Mouse (Mus musculus): ENCODE measurements around the gene Ankrd22.
"Not testable (repeated sequence)": the region's sequence is repeated elsewhere in the genome, so short reads cannot be mapped to it uniquely, and the experiment has no call there.

The Ankrd22 gene

DNA sequence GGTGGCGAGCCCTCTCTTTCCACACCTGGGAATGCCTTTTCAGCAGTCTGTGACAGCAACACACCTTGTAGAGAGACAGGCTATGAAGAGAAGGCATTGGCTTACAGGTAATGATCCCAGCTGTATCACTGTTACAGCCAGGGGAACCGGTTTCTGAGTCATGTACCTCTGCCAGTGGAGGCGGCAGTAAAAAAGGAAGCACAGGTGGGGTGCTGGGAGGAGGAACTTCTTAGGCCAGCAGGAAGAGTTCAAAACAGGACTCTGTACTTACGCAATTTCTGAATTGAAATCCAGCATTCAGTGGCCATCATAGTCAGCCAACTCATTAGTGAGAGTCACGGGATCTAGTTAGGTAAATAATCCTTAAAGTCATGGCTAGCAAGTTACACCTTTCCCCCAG lies at the start of gene Ankrd22:
Gene Ankrd22 (minus strand): TSS at position 163 of the 400 bp plus-strand sequence.
- no peak for DNase-seq (ENCODE audit: low read depth, low spot score)

DNA sequence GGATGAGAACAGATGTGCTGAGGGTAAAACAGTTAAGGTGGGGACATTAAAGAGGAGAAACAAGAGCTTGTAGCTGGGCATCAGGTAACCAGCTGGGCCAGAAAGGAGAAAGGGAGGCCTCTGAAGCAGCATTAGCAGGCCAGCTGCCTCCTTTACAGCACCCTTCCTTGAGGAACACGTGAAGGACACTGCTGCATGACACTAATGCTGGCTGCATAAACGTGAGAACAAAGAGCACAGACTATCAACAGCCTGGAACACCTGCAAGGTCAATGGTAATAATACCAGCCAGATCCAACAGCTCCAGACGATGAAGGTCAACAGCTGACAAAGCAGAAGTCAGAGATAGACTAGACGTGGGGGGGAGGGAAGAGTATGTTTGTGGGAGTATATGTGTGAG lies 48.3 kb upstream of the Ankrd22 start:
- no peak for DNase-seq (ENCODE audit: low read depth, low spot score)

DNA sequence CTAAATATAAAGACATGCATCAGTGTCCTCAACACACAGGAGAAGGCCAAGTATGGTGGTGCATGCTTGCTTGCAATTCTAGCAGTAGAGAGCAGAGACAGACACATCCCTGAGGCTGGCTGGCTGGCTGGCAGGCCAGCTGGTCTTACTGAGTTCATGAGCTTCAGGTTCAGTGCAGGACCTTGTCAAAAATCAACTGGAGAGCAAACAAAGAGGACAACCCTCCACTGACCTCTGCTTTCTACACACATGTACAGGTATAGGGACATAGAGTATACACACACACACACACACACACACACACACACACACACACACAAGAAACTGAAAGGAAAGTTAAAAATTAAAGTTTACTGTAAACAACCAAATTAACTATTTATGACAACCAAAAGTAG lies 47.4 kb upstream of the Ankrd22 start:
- DNase-seq (ENCODE audit: low read depth, low spot score): no peak

DNA sequence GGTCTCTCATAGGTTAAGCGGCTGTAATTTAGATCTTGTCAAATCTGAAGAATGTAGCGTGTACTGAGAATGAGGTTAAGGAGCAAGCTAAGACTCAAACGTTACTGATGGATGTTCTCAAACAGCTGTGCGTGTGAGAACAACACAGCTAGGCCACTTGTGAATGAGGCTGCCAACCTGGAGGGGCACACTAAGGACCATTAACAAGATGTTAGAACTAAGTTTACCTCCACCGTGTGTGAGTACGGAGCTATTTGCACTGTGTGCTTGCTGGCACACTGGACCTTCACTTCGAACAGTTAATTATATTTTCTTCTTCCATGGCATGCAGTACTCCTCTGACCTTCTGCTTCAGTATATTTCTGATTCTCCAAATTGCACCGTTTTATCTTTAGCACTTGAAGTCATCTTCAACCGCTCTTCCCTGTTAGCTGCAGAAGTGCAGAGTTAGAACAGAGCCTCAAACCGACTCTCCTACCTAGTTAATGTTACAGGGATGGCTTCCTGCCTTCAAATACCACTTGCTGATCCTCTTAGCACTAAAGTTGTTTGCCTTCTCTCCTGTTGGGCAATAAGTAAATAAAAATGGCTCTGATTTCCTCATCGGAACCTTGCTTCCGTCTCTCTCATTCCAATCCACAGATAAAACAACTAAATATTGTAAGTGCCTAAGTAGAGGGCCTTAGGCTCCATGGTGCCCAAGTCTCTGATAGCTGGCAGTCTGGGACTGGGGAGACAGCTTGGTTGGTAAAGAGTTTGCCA lies 46.8 kb upstream of the Ankrd22 start:
- DNase-seq (ENCODE audit: low read depth, low spot score): no peak

DNA sequence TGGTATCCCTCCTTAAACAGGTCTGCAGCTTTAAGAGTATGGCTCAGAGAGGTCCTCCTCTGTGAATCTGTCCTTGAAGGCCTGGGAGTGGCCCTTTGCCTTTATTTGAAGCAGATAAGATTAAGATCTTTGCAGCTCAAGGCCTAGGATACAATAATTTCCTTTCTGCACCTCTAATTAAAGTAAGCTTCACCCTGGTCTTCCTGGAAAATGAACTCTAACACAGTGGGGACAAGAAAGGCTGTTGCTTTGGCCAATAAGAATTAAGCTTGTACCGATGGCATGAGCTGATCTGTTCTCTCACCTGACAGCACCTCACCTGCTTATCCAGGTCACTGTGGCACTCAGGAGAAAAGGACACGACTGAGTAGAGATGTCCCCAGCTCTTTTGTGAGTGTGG lies 45.0 kb upstream of the Ankrd22 start:
- no peak for DNase-seq (ENCODE audit: low read depth, low spot score)

DNA sequence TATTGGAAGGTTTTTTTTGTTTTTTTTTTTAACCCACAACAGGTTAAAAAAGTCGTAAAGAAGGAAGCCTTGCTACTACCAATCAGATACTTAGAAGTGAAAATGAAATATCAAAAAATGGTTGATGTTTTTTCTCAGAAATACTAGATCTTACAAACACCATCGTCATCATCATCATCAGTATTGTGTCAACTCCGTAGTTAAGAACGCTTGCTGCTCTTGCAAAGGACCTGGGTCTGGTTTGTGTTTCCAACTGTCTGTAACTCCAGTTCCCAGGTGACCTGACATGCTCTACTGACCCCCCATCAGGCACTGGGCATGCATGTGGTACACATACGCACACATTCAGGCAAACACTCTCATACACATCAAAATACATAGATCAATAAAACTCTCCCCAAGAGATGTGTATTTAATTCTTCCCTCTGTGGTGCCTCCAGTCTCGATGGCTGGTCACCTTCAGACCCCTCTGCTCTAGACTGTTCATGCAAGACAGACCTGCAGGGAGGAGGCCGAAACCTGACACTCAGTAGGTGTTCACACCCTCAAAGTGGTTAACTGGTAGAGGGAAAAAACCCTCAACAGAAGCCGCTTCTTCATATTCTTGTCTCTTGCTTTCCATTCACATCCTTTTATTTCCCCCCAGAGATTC lies 44.2 kb upstream of the Ankrd22 start:
- DNase-seq (ENCODE audit: low read depth, low spot score): no peak

DNA sequence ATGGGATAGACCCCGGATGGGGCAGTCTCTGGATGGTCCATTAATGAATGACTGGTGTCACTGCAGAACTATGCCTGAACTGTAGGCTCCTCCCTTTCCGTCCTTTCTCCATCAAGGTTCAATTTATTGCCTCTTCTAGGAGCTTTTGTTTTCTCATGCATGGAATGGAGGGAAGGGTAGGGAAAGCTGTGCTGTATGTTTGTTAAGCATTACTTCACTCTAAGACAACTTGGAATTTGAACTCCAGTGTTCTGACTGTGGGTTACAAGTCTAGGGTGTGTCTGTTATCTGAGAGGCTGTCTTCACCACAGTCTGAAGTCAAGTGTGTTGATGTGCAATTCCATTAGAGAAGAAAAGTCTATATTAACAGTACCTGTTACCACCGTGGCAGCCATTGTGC lies 43.2 kb upstream of the Ankrd22 start:
- DNase-seq (ENCODE audit: low read depth, low spot score): no peak

DNA sequence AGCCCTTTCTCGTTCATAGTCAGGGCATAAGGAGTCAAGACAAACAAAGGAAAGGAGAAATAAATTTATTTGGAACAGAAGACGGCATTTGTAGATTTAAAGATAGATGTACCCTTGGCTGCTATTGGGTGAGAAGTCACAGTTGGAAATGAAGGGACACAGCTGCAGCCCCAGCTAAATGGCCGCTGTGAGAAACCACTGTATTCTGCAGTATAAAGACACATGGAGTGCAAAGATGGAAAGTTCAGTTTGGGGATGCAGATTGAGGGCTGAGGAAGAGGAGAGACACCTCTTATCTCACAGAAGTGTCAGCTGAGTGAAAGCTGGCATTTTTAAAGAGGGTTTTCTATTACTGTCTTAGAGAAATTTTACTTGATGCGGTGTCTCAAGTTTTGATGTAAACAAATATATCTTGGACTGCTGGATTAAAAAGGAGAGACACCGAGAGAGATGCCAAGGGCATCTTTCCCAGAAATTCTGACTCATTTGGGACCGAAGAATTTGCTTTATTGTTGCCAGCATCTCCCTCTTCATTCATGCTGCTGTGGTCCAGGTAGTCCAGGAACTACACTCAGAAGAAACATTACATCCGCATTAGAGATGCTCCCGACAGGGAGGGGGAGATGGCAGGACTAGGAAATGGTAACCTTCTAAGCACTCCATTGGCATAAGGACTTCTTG lies 41.0 kb upstream of the Ankrd22 start:
- DNase-seq (ENCODE audit: low read depth, low spot score): no peak

DNA sequence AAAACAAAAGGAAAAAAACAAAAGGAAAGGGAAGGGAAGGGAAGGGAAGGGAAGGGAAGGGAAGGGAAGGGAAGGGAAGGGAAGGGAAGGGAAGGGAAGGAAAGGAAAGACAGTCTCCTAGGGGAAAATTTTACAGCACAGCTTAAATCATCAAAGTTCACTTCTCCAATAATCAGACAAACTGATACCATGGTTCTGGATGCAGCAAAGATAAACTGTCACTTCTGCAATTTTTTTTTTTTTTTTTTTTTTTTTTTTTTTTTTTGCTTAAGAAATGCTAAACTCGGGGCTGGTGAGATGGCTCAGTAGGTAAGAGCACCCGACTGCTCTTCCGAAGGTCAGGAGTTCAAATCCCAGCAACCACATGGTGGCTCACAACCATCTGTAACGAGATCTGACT lies 40.3 kb upstream of the Ankrd22 start:
- DNase-seq (ENCODE audit: low read depth, low spot score): not testable (repeated sequence)

DNA sequence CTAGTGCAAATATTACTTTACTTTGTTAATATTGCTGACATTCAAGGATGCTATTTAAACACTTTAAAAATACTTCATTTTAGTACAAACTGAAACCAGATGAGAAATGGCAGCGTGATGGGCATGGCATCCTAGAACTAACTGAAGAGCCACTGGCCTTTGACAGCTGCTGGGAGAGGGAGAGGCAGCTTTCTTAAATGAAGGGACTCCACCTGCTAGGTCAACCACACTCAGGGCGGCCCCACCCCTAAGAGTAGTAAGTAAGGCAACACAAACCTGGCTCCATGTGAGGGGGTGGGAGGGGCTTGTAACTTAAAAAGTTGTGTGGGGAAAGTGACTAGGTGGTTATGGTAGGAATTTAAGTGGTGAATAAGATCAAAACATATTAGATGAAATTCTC lies 36.8 kb upstream of the Ankrd22 start:
- DNase-seq (ENCODE audit: low read depth, low spot score): no peak

DNA sequence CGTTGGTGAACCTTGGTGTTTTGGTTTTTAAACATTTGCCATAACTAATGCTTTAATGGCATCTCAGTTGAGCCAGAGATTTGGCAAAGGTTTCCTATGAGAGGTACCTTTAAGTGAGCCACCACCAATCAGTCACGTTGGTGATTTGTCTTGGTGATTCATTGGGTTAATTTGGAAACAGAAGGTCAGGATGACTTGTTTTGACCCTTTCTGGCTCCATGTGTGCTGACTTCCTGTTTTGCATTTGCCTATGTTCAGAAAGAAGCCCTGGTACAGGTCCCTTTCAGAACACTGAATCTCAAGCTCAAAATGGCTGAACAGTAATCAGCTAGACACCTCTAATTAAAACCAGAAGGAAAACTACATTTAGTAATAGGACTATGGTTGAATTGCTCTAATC lies 33.6 kb upstream of the Ankrd22 start:
- no peak for DNase-seq (ENCODE audit: low read depth, low spot score)

DNA sequence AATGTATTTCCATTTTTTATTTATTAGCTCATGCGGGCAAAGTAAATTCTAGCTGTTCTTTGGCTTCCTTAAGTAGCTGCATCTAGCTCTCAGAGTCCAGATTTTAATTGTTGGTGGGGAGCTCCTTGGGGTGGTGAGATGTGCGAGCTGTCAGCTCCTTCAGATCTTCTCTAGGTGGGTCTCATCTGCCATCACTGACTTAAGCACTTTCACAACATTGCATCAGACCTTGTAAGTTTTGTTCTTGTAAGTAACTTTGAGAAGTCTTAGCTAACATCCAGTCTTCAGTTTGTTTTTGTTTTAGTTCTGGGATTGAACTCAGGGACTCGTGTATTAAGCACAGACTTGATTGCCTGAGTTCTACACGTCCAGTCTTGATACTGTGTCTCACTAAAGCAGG lies 33.0 kb upstream of the Ankrd22 start:
- no peak for DNase-seq (ENCODE audit: low read depth, low spot score)

DNA sequence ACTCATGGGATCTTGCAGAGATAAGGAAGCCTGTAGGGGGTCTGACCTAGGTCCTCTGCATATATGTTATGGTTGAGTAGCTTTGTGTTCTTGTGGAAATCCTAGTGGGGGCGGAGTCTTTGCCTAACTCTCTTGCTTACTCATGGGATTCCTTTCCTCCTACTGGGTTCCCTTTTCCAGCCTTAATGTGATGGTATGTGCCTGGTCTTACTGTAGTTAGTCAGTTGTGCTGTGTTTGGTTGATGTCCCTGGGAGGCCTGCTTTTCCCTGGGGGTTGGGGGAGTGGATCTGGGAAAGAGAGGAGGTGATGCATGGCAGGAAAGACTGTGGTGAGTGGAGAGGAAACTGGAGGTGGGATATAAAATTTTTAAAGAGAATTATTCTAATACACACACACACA lies 32.2 kb upstream of the Ankrd22 start:
- DNase-seq (ENCODE audit: low read depth, low spot score): no peak

DNA sequence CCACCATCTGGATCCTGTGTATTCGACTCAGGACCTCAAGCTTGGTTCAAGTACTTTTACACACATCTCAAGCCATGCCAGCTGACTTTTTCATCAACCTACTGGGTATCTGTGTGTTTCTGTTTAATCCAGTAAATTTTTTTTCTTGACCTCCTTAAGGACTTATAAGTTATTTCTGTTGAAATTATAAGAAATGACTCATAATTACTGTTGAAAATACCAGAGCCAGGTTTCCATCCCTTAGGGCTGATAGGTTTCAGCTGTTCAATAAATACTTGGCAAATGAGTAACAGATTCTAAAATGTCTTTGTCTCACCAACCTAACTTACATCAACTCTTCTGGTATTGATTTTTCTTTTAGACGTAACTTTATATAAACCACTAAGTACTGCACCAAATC lies 29.2 kb upstream of the Ankrd22 start:
- no peak for DNase-seq (ENCODE audit: low read depth, low spot score)

DNA sequence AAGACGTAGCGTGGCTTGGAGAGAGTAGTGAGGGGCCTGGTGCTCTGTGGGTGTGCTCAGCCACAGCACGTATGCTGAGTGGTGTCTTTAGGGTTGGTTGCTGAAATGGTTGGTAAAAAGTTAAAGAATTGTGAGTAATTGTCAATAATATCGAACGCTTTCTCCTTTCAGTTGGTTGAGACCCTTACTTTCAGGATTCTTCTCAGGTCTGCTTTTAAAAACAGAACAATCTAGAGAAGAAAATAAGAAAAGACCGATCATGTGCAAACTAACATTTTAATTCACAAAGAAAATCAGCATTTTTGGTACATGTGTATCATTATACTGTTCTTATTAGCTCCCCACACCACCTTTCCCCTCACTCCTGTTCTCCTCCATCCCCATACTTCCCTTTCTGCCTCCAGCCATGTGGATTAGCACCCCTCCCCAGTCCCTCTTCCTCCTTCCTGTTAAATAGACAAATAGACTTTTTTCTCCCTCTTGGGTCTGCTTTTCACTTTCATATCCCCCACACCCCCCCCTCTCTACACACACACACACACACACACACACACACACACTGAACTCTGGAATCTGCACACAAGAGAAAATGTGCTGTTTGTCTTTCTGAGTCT lies 28.4 kb upstream of the Ankrd22 start:
- DNase-seq (ENCODE audit: low read depth, low spot score): no peak

DNA sequence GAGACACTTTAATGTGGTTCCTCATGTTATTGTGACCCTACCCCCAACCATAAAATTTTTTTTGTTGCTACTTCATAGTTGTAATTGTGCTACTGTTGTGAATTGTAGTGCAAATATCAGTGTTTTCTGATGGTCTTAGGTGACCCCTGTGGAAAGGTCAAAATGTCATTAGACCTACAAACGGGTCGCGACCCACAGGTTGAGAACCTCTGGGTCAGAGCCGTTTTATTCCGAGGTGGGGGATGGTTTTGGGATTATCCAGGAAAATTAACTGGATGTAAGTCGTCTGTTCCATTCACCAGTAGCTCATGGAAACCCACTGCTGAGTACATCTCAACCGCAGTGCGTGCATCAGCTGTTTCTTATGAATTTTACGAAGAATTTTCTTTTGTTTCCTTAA lies 27.8 kb upstream of the Ankrd22 start:
- DNase-seq (ENCODE audit: low read depth, low spot score): no peak

DNA sequence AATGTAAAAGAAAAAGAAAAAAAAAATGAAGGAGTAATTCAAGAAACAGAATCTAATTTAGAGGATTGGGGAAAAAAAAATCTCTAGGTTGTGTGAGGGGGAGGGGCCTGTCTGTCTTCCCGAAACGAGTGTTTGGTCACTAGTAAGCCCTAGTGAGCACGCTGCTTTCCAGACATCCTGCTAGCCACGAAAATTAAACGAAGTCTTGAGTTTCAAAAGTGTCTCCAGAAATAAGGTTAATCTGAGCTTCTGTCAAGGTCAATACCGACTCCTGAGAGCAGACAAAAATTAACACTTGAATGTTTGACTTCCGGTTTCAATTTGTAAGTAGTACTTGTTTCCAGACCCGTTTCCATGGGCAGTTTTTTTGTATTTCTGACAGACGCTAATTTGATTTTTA lies 27.3 kb upstream of the Ankrd22 start:
- no peak for DNase-seq (ENCODE audit: low read depth, low spot score)

DNA sequence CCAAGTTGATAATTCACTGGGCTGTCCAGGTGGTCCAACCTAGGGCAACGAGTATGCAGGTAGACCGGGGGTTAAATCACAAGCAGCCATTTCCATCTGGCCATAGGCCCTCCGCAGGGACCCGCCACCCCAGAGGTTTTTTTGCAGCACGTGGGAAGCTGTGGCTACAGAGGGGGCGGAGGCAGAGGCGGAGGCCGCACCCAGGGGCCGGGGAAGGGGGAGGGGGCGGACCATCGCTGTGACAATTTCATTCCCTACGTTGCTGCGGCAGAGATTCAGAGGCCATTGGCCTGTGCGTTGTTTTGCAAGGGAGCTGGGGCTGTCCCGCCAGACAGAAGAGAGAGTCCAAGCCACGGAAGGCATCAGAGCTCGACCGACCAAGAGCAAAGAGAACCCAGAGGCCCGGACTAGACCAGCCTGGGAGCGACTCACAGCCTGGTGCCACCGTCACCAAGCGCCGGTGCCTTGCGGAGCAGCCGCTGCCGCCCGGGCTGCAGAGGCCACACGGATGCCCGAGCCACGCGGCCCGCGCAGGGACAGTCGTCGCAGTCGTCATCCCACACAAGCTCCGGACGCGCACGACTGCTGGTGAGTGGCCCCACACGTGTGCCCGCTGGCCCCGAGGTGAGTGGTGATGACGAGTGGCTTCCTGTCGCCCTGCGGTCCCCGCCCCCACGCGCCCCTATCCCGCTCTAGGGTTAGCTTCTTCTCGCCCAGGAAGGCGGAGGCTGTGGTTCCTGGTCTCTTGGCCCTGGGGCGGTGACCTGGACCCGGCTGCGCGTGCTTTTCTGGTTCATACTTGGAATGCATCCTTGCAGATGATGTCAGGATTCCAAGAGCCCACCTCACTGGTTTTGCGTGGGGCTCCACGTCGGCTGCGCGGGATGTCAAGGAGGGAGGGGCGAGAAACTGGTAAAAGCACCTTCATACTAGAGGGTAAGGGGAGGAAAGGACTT lies 26.4 kb upstream of the Ankrd22 start, which contains the start of gene Stambpl1:
Gene Stambpl1 (plus strand): TSS at position 222 of the 956 bp plus-strand sequence.
- no peak for DNase-seq (ENCODE audit: low read depth, low spot score)

DNA sequence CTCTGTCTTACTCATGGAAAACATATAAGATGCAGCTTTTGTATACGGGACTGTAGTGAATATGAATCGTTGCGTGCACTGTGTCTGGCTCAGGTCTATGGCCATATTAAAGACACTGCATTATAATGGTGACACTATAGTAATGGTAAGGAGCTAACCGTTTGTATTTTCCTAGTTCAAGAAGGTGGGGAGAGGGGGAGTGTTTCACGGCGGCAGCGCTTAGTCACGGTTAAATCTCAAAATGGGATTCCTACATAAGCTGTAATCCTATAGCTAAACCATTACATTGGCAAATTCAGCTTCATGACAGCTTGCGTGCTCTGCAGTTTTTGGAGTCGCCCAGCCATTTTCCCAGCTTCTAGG lies 25.8 kb upstream of the Ankrd22 start:
- DNase-seq (ENCODE audit: low read depth, low spot score): no peak

DNA sequence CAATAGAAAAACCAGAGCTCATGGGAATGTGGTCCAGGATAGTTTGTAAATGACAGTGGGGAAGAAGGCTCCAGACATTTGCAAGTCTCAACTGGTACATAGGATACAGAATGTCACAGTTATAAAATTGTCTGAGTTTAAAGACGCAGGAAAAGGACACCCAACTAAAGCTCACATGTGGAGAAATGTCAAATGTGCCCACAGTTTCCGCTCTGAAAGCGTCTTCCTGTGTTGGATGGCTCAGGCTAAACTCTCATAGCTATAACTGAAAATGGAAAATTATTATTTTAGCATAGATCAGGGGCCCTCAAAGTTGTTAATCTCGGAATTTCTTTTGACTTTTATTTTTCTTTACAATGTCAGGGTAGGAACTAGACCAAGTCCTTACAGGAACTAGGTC lies 21.0 kb upstream of the Ankrd22 start:
- no peak for DNase-seq (ENCODE audit: low read depth, low spot score)

DNA sequence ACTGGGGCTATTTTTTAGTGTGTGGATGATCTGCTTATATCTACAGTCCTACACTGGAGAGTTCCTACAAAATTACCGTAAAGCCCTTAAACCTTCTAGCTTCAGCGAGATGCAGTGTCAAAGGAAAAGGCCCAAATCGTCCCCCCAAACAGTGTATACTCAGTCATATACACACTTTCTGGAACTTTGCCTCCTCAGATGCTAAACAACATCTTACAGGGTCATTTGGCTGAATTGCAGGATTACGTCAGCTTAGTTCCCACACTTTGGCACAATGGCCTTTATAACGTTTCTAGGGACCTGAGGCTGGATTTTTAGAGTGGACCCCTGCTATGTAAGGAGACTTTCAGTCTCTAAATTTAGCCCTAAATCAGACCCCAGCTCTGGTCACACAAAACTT lies 16.6 kb upstream of the Ankrd22 start:
- DNase-seq (ENCODE audit: low read depth, low spot score): no peak

All from WW6 (cell line).